Mouse (Mus musculus) CH12F3 (cell line): Measurements from ENCODE around the gene Prkca.

ENCODE experiments used
- in situ Hi-C: fragments of 300-500 bp; cut with MboI; formaldehyde crosslinking; loops from 2 replicates; pipeline ENCODE4 v1.14.3; 2020; ENCODE audit warnings: low sequenced_read_pairs

Prkca gene

DNA sequence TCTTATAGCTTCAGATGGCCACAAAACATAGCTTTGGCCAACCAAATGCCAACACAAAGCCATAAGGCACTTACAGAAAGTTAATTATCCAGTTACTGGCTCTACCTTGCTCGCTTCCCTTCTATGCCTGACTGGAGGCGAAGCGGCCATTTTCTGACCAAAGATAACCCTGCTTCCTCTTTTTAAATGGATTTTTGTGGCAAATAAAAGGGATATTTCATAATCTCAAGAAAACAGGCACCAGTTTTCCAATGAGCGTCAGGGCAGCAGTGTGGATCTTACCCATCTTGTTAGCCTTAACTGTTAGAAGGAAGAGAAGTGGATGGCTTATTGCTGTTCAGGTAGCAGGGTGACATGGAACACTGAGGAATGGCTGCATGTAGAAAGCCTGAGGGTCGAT, 264.3 kb downstream of the Prkca start:
- in situ Hi-C loops, result no loop called here

DNA sequence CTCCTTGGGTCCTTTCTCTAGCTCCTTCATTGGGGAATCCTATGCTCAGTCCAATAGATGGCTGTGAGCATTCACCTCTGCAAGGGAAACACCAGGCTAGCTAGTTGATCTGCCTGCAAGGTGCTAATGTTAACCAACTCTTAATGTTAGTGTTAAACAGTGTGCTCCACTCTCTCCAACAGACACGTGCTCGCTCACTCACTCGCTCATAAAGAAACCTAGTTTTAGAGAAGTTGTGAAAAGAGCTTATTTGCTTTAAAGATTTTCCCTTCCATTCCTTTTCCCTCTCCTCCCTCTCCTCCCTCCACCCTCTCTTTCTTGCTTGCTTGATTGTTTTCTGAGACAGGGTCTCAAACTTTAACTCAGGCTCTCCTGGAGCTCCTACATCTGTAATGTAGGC, 266.2 kb downstream of the Prkca start:
- in situ Hi-C loops, result no loop called here

DNA sequence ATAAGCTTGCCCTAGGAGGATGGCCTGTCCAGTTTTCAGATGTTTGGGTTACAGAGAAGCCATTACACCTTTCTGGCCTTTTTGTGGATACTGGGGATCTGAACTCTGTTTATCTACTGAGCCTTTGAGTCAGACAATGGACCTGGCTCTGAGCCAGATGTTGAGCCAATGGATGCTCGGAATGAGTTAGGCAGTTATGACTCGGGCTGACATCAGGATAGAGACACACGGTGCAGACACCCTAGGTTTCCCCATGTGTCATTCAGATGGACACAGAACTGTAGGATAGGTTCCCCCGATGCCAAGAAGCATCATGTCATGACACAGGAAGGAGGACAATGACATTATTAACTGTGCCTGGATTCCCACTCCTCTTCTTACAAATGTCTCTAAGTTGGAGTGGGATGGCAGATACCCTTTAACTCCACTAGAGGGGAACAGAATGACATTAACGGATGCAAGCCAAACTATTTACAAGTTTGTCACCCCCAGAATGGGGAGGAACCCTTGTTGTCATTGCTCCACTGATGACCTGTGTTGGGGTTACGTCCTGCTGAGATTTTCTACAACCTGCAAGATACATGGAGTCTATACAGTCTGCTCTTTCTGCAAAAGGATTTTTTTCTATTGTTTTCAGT, 271.0 kb downstream of the Prkca start:
- in situ Hi-C loops, result no loop called here

DNA sequence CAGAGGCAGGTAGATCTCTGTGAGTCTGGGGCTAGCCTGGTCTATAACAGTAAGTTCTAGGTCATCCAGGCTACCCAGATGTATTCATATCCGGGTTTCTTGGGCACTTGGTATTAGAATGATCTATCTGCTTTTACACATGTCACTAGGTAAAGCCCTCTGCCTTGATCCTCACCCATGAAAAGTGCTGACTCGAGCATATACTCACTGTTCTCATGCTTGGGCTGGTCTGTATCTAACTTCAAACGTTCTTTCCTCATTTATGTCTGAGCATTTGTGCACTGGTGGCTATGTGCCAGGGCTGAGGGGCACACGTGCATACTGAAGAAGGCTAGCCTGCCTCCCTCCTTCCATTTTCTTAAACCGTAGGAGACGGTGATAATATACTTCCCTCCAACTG, 272.5 kb downstream of the Prkca start:
- in situ Hi-C loops, result no loop called here

DNA sequence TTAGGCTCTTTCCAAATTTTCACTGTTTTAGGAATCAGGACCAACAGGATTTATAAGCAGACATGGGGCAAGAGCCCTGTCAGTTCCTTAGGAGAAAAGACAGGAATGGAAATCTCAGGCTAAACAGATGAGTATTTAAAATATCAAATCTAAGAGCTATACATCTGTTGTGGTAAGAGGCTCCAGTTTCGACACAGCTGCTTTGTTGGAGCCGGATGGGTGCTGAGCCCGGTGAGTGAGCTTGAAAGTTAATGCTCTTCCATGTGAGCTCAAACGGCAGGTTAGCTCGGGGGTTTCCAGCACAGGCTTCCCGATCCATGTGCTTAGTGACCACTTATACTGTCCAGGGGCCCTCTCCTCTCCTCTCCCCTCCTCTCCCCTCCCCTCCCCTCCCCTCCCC, 273.7 kb downstream of the Prkca start:
- in situ Hi-C loops, result no loop called here

DNA sequence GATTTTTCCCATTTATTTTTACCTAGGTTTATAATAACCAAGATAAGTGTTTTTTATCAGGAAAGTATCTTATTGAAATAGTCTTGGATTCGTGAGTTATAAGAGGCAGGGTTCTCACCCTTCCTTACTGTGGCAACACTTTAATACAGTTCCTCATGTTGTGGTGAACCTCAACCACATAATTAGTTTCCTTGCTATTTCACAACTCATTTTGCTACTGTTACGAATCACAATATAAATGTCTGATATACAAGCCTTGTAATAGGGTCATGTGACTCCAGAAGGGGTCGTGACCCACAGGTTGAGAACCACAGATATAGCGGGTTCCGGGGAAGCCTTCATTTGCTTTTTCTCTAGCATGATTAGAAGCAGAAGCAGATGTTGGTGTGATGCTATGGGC, 275.3 kb downstream of the Prkca start:
- in situ Hi-C loops, result no loop called here

DNA sequence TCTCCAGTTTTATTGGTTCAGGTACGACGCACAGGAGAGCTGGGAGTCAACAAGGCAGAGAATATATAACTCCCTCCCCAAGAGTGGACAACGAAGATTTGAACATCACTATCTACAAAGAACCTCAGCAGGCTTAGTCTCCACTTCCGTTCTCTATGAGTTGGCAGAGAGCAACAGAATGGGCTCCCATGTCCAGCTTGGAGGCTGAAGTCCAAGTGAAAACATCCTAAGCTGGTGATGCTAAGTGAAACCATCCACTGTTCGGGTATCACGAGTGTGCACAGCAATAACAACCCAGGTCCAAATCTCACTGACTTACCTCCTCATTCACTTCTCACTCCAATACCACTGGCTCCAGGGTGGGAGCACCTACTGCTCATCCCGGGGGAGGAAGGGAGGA, 276.6 kb downstream of the Prkca start:
- in situ Hi-C loops, result no loop called here

DNA sequence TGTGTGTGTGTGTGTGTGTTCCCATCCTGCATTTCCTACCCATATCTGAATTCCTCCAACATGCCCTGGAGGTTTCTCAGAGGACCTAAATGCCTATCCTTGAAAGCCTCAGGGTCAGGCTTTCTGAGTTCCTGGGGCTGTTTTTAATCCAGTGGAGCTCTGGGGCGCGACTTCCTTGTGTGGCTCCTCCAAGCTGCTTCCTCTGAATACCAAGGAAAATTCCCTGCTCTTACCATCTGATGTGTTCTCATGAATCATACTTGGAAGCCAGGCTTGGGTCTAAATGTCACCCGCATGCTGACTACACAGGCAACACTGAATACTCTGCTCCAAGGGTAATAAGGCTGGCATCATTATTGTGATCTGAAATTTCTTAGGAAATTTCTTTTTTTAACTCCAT, 279.3 kb downstream of the Prkca start:
- in situ Hi-C loops, result no loop called here

DNA sequence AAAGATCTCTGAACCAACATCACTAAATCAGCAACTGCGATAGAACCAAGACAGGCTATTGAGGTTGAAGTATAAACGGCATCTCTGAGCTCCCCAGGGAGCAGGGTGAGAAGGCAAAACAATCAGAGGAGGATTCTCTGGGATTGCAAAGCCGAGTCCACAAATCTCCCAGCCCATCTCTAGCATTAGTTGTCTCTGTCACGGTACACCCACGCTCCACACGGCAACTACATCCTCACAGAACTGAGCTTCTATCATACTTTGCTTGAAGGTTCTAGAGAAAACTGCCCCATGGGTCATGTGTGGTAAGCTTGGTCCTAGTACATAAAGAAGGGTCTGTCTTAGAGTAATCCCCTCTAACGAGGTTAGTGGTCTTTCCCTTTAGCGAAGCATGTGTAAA, 280.6 kb downstream of the Prkca start:
- in situ Hi-C loops, result no loop called here

DNA sequence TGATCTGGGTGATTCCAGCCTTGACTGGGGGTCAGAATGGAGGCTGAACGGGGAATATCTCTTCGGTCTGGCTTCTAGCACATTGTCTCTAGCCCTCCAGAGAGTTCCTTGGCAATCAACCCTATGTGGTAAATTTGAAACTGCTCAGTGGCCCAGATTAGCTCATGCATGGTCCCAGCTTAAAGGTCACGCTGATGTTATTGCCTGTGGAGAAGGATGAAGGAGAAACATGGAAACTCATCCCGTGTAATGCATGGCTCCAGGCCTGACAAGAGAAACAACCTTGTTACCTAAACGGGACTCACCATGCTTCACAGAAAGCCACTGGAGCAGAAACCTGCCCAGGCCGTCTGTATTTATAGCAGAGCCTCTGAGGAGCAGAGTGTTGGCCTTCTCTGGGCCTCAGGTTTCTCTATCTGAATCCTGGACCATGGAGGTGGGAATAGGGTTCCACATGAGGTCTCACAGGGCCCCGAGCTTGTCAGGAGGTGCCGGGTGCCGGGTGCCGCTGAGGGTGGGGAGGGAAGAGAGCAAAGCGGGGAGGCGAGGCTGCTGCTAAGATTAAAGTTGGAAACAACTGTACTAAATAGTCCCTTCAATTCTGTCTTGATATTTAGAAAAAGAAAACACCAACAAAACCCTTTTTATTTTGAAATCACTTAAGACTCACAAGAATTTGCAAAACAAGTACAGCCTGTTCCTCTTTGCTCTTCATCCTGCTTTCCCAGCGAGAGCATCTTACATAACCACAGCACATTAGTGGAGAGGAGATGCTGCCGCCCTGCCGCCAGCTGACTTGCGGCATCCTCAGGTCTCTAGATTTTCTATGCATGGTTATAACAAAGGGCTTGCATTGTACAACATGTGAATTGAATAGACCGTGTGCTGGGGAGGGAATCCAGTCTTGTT, 281.9 kb downstream of the Prkca start:
- in situ Hi-C loops, result no loop called here

DNA sequence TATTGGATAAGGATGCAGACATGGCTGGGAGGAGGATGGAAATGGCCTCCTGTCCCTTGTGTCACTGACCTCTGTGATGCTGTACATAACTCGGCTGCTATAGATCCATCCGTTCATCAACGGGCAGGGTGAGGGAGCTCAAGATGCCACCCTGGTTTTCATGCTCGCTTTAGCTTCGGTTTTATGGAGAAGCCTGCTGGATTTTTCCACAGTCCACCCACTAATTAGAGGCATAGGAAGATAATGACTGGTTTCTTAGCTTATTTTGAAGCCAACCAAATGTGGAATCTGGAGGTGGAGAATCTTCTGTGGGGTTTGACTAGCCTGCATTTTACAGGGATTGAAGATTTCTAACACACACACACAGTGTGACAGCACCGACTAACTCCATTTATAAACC, 286.6 kb downstream of the Prkca start:
- in situ Hi-C loops, result no loop called here

DNA sequence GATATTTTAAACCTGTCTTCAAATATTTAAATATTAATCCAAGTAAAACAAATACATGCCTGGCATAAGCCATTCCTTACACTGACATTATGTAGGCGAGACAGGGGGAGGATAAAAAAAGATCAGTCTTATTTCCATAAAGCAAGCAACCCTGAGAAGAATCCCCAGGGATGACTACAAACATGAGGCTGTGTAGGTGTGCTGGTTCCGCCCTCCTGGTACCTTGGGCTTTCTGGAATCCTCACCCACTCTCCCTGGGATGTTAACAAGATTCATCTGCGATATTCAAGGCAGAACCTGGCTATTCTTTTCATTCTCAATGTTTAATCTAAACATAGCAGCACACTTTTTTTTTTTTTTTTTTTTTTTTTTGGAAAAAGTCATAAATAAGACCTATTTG, 289.1 kb downstream of the Prkca start:
- in situ Hi-C loops, result no loop called here

DNA sequence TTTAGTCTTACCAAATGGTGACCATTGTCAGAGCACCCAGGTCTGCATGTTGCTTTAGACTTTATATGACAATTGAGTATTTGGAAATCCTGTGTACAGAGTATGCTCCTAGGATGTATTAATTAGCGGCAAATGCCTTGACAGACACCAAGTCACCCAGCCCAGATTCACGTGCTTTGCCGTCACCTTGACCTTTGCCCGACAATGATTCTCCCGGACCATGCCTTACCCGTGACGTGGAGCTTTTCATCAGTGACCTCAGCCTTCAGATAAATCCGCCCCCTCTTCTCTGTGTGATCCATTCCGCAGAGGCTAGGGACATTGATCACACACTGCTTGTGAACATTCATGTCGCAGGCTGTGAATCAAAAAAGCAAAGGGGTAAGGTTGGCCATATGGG, 290.0 kb downstream of the Prkca start:
- in situ Hi-C loops, result no loop called here

DNA sequence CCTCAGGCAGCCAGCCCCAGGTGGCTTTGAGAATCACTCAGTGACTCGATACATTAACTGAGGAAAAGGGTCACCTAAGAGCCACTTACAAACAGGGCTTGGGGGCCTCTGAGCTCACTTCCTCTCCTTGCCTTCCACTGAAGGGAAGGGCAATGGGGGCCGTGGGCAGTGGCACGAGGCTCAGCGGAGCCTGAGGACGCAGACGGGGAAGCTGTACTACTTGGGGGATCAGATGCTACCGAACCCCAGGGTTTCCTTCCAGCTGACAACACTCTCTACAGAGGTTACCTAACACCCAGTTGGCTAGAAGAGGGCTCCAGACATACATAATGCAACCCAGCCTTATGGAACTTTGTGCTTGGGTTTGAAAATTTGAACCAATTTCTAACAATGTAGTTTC, 302.1 kb downstream of the Prkca start:
- in situ Hi-C loops, result no loop called here

DNA sequence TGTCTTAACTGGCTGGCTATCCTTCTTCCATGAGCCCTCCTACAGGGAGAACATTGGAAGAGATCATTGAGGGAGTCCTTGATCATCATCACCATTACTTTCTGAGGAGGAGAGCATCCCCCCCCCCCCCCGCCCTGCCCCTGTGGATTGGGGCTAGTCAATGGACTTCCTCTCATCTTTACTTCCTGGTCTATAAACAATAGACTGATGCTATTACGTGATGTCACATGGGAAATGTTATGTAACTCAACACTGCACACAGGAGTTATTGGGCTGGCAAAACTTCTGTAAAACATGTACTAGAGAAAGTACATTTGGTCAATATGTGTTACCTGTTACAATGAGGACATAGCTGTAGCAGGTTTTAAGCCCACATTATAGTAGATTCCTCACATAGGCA, 302.9 kb downstream of the Prkca start:
- in situ Hi-C loops, result no loop called here

DNA sequence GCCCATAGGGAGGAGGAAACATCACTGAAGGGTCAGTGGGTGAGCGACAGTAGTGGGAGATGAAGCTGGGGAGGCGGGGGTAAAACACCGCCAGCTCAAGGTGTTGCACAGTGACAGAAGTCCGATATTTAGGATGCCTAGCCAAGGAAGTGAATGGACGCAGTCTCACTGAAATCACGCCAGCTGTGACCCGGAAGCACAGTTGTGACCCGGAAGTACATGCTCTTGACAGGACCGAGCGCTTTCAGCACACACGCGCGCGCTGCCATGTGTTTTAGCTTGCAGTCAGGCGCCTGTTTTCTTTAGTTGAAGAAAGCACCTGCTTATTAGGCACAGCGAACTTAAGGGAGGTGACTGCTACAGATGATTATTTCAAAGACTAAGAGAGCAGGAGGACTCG, 304.0 kb downstream of the Prkca start:
- in situ Hi-C loops, result no loop called here

DNA sequence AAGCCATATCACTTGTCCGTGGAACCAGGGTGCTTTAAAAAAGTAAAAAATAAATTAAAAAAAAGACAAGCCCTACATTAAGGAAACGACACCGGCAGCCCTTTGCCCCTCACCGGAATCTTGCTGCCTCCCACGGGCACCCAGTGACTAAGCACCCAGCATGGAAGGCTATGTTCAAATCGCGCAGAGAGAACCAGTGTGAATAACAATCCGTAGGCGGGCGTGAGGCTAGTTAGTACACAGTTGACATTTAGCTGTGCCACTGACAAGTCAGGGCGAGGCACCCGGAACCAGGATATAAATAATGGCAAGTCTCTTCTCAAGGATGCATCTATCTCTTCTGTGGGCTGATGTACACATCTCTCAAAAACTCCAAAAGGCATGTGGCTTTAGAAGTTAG, 304.7 kb downstream of the Prkca start:
- in situ Hi-C loops, result no loop called here

DNA sequence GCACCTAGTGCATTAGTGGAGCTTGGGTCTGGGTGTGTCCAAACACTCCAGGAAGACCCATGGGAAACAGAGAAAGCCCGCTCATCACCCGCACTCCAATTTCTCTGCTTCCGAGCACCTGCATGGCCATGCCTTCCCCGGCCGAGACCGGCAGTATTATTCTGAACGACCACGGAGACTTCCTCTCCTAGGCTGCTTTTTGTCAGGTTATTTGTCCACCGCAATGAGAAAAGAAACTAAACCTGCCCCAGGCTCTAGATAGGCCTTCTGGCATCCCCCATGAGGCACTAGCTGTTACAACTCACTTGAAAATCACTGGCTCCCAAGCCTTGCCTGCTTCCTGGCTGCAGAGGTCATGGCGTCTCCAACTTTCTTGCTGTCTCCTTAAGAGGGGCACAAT, 307.4 kb downstream of the Prkca start:
- in situ Hi-C loops, result no loop called here

DNA sequence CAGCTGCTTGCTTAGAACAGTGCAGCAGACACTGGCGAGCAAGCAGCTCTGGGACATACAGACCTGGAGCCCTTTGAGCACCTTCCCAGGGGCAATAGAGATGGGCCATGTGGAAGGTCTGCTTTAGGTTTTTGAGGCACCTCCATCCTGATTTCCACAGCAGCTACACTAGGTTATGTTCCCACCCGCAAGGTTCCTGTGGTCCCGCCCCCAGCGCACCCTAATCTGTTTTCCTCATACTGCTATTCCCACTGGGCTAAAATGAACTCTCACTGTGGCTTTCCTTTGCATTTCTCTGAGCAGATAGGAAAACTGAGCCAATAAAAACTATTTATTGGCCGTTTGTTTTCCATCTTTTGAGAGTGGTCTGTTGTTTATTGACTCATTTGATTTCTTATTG, 308.0 kb downstream of the Prkca start:
- in situ Hi-C loops, result no loop called here

DNA sequence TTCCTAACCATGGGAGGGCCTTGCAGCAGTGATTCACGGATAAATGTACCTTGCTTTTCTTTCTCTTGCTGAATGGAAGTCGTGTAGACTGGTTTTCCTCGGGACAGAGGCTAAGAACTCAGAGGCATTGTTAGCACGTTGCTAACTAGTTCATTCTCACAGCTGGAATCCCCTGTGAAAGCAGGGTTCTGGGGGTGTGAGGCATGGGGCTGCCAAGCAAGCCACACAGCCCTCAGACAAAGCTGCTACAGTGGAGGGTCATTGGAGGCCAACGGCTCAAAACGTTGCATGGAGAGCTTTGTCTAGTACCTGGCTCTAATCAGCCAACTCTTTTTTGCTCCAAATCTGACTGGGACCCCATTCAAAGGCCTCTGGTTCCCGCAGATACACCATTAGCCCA, 309.4 kb downstream of the Prkca start:
- in situ Hi-C loops, result no loop called here

DNA sequence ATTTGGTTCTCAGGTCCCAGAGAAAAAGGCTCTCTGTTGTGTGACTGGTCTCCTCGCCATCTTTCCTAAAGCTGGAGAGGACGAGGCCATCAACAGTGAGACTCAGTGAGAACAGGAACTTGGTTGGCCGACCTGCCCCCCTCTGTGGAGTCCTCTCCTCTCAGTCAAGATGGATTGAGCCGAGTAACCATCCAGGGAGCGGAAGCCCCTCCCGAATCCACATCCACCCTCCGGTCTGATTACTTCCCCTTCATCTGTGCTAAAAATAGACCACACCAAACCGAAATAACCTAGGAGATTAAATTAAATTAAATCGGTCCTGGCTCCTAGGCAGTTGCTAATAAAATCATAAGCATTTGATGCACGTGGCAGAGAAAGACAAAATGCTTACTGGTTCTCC, 311.2 kb downstream of the Prkca start:
- in situ Hi-C loops, result no loop called here

DNA sequence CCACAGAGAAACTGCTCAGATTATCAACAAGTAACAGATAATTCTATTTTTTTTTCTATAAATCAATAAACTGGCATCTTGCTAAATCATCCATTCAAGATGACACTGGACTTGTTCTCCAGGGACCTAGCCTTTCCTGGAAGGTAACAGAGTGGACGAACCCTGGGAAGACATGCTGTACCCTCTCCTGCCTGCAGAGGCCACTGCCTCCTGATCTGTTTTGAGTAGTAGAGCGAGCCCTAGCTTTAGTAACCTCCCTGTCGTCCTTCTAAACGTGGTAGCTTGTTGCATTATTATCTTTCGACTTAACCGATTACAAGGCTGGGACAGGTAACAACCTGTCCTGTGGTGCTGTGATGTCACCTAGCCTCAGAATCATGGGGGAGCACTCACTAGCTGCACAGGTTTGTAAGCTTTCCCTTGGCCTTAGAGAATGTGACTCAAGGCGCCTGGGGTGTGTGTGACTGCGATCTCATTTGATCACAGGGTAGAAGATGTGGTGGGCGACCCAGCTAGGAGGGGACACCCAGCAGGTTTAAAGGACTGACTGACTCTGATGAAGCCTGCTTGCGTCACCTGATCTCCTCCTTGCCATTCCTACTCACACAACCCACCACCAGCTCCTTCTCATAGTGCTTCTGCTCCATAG, 312.6 kb downstream of the Prkca start:
- in situ Hi-C loops, result no loop called here
